Mouse (Mus musculus): ENCODE data around the gene U2af2.
A peak's percentile ranks its signal among the peaks of the same experiment; 100 is the strongest.

U2af2 gene

GRCm38 (mm10) chr7:5037467-5037866 lies 24.5 kb upstream of the U2af2 start:
- DNase-seq = no peak

GRCm38 (mm10) chr7:5038109-5038732 lies 23.7 kb upstream of the U2af2 start, which contains the start of gene Zfp784:
Zfp784 (minus strand) TSS chr7:5038446.
- peak; percentile 93 to 96 for DNase-seq

GRCm38 (mm10) chr7:5038940-5039339 lies 23.0 kb upstream of the U2af2 start:
- no peak for DNase-seq

GRCm38 (mm10) chr7:5044981-5045380 lies 17.0 kb upstream of the U2af2 start:
- no peak for DNase-seq

GRCm38 (mm10) chr7:5046112-5046511 lies 15.8 kb upstream of the U2af2 start:
- DNase-seq = no peak

- DNase-seq = peak in 1 of 2 experiments; percentile 38
Measured at GRCm38 (mm10) chr7:5047313-5047712, 14.6 kb upstream of the U2af2 start.

GRCm38 (mm10) chr7:5051193-5052192 lies 10.4 kb upstream of the U2af2 start, which contains the start of gene Zfp580:
Zfp580 (plus strand) TSS chr7:5051538.
- DNase-seq = peak; percentile 75 to 86

- DNase-seq = no peak
Measured at GRCm38 (mm10) chr7:5052438-5052837, 9.5 kb upstream of the U2af2 start.

GRCm38 (mm10) chr7:5052931-5053343 lies 9.0 kb upstream of the U2af2 start:
- DNase-seq = peak in 1 of 2 experiments; percentile 47

GRCm38 (mm10) chr7:5053456-5054179 lies 8.3 kb upstream of the U2af2 start:
- DNase-seq = no peak

- DNase-seq = no peak
Measured at GRCm38 (mm10) chr7:5056651-5057263, 5.2 kb upstream of the U2af2 start.

GRCm38 (mm10) chr7:5057381-5057780 lies 4.6 kb upstream of the U2af2 start:
- no peak for DNase-seq

GRCm38 (mm10) chr7:5057804-5058203 lies 4.1 kb upstream of the U2af2 start:
- peak in 1 of 2 experiments; percentile 12 for DNase-seq

GRCm38 (mm10) chr7:5058631-5059030 lies 3.3 kb upstream of the U2af2 start:
- DNase-seq = no peak

GRCm38 (mm10) chr7:5059421-5059820 lies 2.5 kb upstream of the U2af2 start:
- DNase-seq = no peak

- peak; percentile 90 to 91 for DNase-seq
Measured at GRCm38 (mm10) chr7:5060239-5060731, 1.7 kb upstream of the U2af2 start.

GRCm38 (mm10) chr7:5060944-5061773 lies 784 bp upstream of the U2af2 start:
- DNase-seq = peak; percentile 98 to 100

- peak; percentile 81 to 84 for DNase-seq
Measured at GRCm38 (mm10) chr7:5062360-5063001, 538 bp downstream of the U2af2 start.

- no peak for DNase-seq
Measured at GRCm38 (mm10) chr7:5064886-5065285, 2.9 kb downstream of the U2af2 start.

- no peak for DNase-seq
Measured at GRCm38 (mm10) chr7:5073586-5073985, 11.6 kb downstream of the U2af2 start.

- peak in 1 of 2 experiments; percentile 67 for DNase-seq
Measured at GRCm38 (mm10) chr7:5074984-5075383, 13.0 kb downstream of the U2af2 start.

Measured in kidney, postnatal 25 days (tissue).